Mouse (Mus musculus) intestine, embryonic 15.5 days (tissue): ENCODE measurements around the gene Vcan. TPM values are rescaled to one million over a fixed set of nuclear protein-coding genes. Genes with fewer than 3 reads are reported as not detected.
A peak's percentile ranks its signal among the peaks of the same experiment; 100 is the strongest.

Experiments used
- ATAC-seq: fragments of 200-750 bp; cut with Nextera tagmentation; 2 replicates; pipeline ENCODE4 v1.8.0; 2017; ENCODE audit warnings: moderate TSS enrichment, moderate library complexity
- H3K27ac ChIP-seq: fragments of 300-500 bp; sonication (generic); 2 replicates; pipeline ENCODE4 v1.5.1; 2015; ENCODE audit warnings: mild to moderate bottlenecking, inconsistent platforms
- H3K27me3 ChIP-seq: fragments of 300-500 bp; sonication (generic); replicated peaks from 2 replicates; pipeline ENCODE4 v1.6.1; 2015; ENCODE audit warnings: inconsistent platforms
- H3K36me3 ChIP-seq: fragments of 300-500 bp; sonication (generic); 2 replicates; pipeline ENCODE4 v1.6.1; 2015; ENCODE audit warnings: inconsistent platforms
- H3K4me1 ChIP-seq: fragments of 300-500 bp; sonication (generic); replicated peaks from 2 replicates; pipeline ENCODE4 v1.6.1; 2015; ENCODE audit warnings: inconsistent platforms
- H3K4me2 ChIP-seq: fragments of 300-500 bp; sonication (generic); replicated peaks from 2 replicates; pipeline ENCODE4 v1.6.1; 2015; ENCODE audit warnings: mild to moderate bottlenecking, inconsistent platforms
- H3K4me3 ChIP-seq: fragments of 300-500 bp; sonication (generic); replicated peaks from 2 replicates; pipeline ENCODE4 v1.5.1; 2015; ENCODE audit warnings: inconsistent platforms
- H3K9ac ChIP-seq: fragments of 300-500 bp; sonication (generic); 2 replicates; pipeline ENCODE4 v1.6.1; 2015; ENCODE audit warnings: inconsistent platforms
- H3K9me3 ChIP-seq: fragments of 300-500 bp; sonication (generic); 2 replicates; pipeline ENCODE4 v1.6.1; 2016; ENCODE audit warnings: inconsistent platforms
- WGBS: fragments of 180-500 bp; shearing (Covaris S2); methylation state at CpG from one replicate; pipeline ENCODE4 v1.1.7; 2015; 5-methylcytosine and 5-hydroxymethylcytosine counted together
- polyA plus RNA-seq: library from polyadenylated mRNA; unstranded; fragments of >200 nt; fragmentation: Nextera tagmentation; extraction: Ambion mirVana; gene quantifications from 2 replicates; pipeline ENCODE4 v1.2.1, GENCODE M21; 2015

Gene Vcan
- polyA plus RNA-seq, 1 experiment from 2014 or later, result 30.9 TPM

DNA sequence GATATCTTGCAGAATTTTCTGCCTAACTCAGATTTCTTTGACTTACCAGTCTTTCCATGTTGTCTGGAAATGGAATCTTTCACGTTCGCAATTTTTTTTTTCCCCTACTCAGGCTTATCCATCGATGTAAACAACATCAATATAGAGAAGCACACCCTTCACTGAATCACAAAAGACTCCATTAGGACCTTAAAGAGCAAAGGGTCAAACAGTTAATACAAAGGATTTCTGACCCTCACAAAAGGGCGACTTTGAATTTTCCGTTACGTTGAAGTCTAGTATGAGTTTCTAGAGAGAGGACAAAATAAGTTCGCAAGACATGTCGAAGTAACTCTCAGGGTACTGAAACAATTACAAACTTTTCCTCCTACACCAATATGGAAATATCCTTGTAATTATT, 892 bp upstream of the Vcan start:
- WGBS, result 40% methylated on average over 8 of the region's 8 CpGs

DNA sequence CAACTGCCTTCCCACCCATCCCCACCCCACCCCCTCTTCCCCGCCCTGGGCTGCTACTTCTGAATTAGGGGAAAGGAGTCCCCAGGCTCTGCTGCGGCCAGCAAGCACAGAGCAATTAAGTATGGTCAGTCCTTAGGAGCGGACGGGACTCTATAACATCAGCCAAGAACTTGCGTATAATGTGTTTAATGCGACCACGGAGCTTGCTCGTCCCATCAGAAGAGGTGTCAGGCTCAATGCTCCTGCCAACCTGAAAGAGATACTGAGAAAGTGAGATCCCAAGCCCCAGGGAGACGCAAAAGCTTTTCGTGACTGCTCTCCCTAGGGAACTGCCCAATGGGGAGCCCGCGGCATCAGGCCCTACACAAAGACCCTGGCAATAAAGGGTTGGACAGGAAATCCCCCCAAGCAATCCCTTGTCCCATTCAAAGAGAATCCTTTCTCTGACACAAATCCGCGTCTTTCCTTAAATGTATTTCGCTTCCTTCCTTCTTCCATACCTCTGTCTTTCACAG, 434 bp upstream of the Vcan start:
- 8% methylated on average over 15 of the region's 15 CpGs for WGBS
- H3K9me3 ChIP-seq, result no peaks in the 10 kb centered on the region
- no peaks in the 10 kb centered on the region for H3K36me3 ChIP-seq
- H3K27me3 ChIP-seq, result no peaks in the 10 kb centered on the region
- peaks cover 9% of the 10 kb centered on the region; the same call in 1 of the 2 replicates for H3K4me1 ChIP-seq
- H3K27ac ChIP-seq, result peak overlapping the region; percentile 56
- peak overlapping the region; percentile 51 for H3K4me3 ChIP-seq
- no peak for ATAC-seq
- peak overlapping the region; percentile 93 for H3K4me2 ChIP-seq
- peak overlapping the region; percentile 59 for H3K9ac ChIP-seq

More for the DNA sequence above, 892 bp upstream of the Vcan start:
- no peak for ATAC-seq
- H3K9me3 ChIP-seq, result no peaks in the 10 kb centered on the region
- H3K36me3 ChIP-seq, result no peaks in the 10 kb centered on the region
- peak overlapping the region; percentile 93 for H3K4me2 ChIP-seq
- no peak overlapping the region for H3K27ac ChIP-seq
- H3K4me3 ChIP-seq, result peak overlapping the region; percentile 51; the same call in 1 of the 2 replicates
- peaks cover 9% of the 10 kb centered on the region; the same call in 1 of the 2 replicates for H3K4me1 ChIP-seq
- no peak overlapping the region for H3K9ac ChIP-seq
- H3K27me3 ChIP-seq, result no peaks in the 10 kb centered on the region

DNA sequence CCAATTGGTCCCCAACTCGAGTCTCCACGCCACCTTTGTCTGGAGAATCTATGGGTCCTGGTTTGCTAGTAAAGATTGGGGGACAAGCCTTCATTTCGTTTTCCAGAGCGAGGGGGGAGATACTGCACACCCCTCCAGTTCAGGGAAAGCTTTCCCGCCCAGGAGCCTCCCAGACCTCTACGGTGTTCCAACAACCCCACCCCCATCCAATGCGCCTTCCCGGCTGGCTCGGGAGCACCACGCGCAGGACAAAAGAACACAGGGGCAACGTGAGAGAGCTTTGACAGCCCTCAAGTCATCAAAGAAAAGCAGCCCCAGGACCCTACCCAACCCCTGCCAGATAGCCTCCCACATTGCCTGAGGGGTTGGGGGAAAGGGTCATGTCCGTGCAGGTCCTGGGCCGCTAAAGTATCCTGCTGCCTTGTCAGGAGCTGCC, 1.2 kb downstream of the Vcan start:
- H3K4me1 ChIP-seq, result peaks cover 9% of the 10 kb centered on the region; the same call in 1 of the 2 replicates
- H3K36me3 ChIP-seq, result no peaks in the 10 kb centered on the region
- peak overlapping the region; percentile 93 for H3K4me2 ChIP-seq
- H3K4me3 ChIP-seq, result peak overlapping the region; percentile 51
- H3K27ac ChIP-seq, result peak overlapping the region; percentile 75
- H3K9me3 ChIP-seq, result no peaks in the 10 kb centered on the region
- peak; percentile 42 for ATAC-seq
- no peaks in the 10 kb centered on the region for H3K27me3 ChIP-seq
- under 1% methylated on average over 14 of the region's 14 CpGs for WGBS
- H3K9ac ChIP-seq, result peak overlapping the region; percentile 56

DNA sequence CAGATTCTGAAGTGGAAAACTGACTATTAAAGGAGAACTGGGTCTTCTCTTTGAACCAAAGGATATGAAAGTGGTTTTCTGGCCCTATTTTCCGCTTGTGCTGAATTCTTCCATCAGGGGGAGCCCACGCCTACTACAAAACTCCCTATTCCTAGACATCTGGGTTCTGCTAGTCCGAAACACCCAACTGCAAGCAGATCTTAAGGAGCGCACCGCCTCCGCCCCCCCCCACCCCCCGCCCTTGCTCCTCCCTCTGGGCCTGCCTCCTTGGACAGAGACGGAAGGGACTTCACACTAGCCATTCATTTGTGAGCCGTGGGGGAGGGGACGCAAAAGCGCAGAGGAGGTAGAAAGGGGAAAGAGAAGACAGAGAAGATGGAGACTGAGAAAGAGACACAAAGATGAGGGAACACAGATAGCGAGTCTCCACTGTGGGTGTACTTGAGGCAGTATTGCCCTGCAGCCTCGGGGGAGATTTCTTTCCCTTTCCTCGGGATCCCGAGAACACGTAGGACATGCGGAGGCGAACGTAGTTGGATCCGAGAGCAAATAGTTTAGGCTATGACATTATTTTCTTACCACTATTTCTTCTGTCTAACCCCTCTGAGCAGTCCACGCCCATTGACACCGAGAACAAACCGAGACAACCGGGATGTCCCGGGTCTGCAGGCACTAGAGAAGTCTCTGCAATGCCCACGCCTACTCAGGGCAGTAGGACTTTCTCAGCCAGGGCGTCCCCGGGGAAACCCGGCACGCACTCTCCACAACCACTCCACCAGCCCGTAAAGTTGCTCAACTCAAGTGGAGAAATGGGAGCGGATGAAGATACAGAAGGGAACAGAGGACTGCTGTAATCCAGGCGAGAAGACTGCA, 1.8 kb downstream of the Vcan start:
- peak overlapping the region; percentile 93 for H3K4me2 ChIP-seq
- H3K9me3 ChIP-seq, result no peaks in the 10 kb centered on the region
- H3K4me1 ChIP-seq, result peaks cover 9% of the 10 kb centered on the region; the same call in 1 of the 2 replicates
- peak overlapping the region; percentile 51 for H3K4me3 ChIP-seq
- H3K27me3 ChIP-seq, result no peaks in the 10 kb centered on the region
- WGBS, result under 1% methylated on average over 33 of the region's 33 CpGs
- H3K27ac ChIP-seq, result peak overlapping the region; percentile 75
- no peaks in the 10 kb centered on the region for H3K36me3 ChIP-seq
- peak overlapping the region; percentile 56 for H3K9ac ChIP-seq
- peak; percentile 91 for ATAC-seq

DNA sequence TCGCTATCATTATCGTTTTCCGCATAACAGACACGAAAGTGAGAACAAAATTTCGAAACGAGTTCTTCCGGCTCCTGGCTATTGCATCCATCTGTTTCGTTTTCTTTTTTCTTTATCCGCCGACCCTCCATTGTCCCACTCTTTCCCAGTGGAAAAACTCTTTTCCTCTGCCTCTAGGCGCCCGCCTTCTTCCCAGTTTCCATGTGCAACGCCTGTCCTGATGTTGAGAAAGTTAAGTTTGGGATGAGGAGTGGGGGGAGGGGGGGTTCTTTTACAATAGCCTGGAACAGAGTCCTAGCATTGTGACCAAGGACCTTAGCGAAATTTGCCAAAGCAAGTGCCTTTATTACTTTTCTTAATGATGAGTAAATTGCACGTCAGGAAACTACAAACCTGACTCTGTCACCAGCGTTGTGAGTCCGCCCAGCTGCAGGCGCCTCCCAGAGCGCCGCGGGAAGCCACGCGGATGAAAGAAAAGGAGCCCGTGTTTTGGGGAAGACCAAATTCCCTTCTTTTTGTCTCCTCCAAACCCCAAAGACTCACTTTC, 2.5 kb downstream of the Vcan start:
- ATAC-seq, result peak; percentile 56
- peak overlapping the region; percentile 51 for H3K4me3 ChIP-seq
- H3K27me3 ChIP-seq, result no peaks in the 10 kb centered on the region
- H3K27ac ChIP-seq, result peak overlapping the region; percentile 74
- peak overlapping the region; percentile 93 for H3K4me2 ChIP-seq
- under 1% methylated on average over 24 of the region's 24 CpGs for WGBS
- no peaks in the 10 kb centered on the region for H3K9me3 ChIP-seq
- H3K9ac ChIP-seq, result peak overlapping the region; percentile 45
- H3K36me3 ChIP-seq, result no peaks in the 10 kb centered on the region
- H3K4me1 ChIP-seq, result peaks cover 9% of the 10 kb centered on the region; the same call in 1 of the 2 replicates

DNA sequence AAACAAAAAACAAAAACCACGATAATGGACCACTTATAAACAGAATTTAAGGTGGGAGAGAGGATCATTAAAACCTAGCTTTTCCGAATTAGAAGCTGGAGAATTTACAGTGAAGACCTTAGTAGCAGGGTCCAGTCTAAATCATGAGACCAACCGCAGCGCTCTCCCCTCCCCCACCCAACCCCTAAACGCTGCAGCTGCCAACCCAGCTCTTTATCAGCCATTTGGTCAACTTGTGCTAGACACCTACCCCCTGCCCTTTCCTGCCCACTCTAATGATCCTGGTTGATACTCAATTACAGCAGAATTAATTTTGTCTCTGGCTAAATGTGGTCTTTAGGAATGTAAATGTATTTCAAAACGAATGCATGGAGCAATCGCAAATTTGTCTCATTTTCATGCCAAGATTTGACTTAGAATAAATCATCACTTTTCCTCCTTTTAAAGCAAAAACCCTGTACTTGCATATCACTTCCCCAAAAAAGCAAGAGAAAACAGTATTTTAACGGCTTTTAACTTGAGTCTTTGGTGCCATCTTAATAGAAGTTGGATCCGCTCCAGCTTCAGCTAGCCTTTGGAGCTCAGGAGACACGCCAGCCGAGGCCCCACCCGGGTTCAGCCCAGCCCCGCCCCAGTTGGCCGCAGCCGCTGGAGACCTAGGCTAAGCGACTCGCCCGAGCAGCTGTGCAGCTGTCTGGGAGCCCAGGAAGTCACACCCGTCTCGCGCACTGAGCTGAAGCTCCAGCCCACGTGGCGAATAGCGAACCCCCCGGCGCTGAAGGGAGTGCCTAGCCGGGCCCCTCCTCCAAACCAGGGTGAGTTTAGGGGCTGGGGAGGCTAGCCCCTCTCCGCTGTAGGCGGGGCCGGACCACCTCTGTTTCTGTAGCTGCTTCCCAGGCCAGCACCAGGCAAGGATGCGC, 3.3 kb downstream of the Vcan start:
- ATAC-seq, result peak; percentile 81
- 1% methylated on average over 31 of the region's 31 CpGs for WGBS
- Histone ChIP-seq H3K27me3 (no peaks in the 10 kb centered on the region), H3K4me2 (peak overlapping the region; percentile 93), H3K9me3 (no peaks in the 10 kb centered on the region), H3K36me3 (no peaks in the 10 kb centered on the region), H3K4me3 (peak overlapping the region; percentile 51), H3K9ac (peak overlapping the region; percentile 45), H3K27ac (peak overlapping the region; percentile 74), H3K4me1 (peaks cover 9% of the 10 kb centered on the region; the same call in 1 of the 2 replicates)

DNA sequence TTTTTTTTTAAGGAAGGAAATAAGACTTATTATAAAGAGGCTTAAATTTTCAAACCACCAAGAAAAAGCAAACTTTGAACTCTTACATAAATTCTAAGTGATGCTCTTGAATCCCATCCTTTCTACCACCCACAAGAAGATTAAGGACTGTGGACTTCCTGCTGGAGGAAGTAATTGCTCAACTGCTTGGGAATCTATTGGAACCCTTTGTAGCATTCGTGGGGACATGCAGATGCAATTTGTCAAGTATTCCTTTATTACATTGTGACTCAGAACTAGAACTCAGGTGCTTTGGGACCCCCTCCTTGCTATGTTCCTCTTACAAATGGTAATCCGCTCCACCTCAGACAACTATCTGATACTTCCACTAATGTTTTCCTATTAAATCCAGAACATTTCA, 4.0 kb downstream of the Vcan start:
- no peak overlapping the region for H3K27ac ChIP-seq
- no peak overlapping the region for H3K9ac ChIP-seq
- H3K4me3 ChIP-seq, result no peak overlapping the region
- H3K4me1 ChIP-seq, result peaks cover 9% of the 10 kb centered on the region; the same call in 1 of the 2 replicates
- no peaks in the 10 kb centered on the region for H3K36me3 ChIP-seq
- H3K4me2 ChIP-seq, result no peak overlapping the region
- WGBS, result 54% methylated on average over 2 of the region's 2 CpGs
- ATAC-seq, result no peak
- no peaks in the 10 kb centered on the region for H3K9me3 ChIP-seq
- no peaks in the 10 kb centered on the region for H3K27me3 ChIP-seq

DNA sequence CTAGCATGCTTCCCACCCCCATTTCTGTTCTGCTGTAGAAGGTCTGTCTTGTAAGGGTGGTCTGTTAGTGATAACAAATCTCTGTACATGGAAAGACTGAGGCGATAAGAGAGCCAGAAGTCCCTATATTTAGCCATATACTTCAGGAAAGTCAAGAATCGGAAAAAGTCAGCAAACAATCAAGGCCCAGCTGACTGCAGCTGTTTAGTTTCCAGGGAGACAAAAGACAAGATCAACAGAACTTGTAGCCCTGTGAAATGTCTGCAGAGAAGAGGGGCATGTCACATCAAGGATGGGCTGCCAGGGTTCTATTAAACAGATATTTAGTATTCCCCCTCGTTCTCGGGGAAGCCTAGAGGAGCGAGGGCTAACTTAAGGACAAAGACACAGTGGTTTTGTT, 7.2 kb downstream of the Vcan start:
- no peak overlapping the region for H3K4me2 ChIP-seq
- H3K4me1 ChIP-seq, result no peaks in the 10 kb centered on the region; the same call in 1 of the 2 replicates
- H3K27ac ChIP-seq, result no peak overlapping the region
- no peaks in the 10 kb centered on the region for H3K9me3 ChIP-seq
- H3K4me3 ChIP-seq, result no peak overlapping the region
- 21% methylated on average over 5 of the region's 5 CpGs for WGBS
- ATAC-seq, result no peak
- H3K36me3 ChIP-seq, result no peaks in the 10 kb centered on the region
- H3K27me3 ChIP-seq, result no peaks in the 10 kb centered on the region
- no peak overlapping the region for H3K9ac ChIP-seq

DNA sequence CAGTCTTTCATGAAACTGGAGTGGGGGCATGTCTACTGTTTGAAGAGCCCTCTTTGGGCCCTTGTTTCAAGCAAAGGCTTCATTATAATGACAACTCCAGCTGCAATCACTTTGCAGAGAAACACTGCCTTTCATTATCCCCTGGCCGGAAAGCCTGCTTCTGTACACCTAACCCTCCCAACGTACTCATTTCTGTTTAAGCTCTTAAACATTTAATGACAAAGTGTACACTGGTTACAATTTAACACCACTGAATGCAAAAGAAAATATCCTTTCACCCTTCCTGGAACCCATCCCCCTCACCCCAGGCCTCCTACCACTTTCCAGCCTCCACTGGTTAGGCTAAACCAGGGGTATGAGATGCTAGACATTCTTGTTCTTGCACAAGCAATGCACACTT, 15.8 kb downstream of the Vcan start:
- no peaks in the 10 kb centered on the region for H3K36me3 ChIP-seq
- H3K27ac ChIP-seq, result no peak overlapping the region
- ATAC-seq, result no peak
- H3K4me3 ChIP-seq, result no peak overlapping the region
- H3K4me1 ChIP-seq, result no peaks in the 10 kb centered on the region
- no peak overlapping the region for H3K4me2 ChIP-seq
- H3K27me3 ChIP-seq, result no peaks in the 10 kb centered on the region
- 54% methylated on average over 2 of the region's 2 CpGs for WGBS
- no peak overlapping the region for H3K9ac ChIP-seq
- no peaks in the 10 kb centered on the region for H3K9me3 ChIP-seq

DNA sequence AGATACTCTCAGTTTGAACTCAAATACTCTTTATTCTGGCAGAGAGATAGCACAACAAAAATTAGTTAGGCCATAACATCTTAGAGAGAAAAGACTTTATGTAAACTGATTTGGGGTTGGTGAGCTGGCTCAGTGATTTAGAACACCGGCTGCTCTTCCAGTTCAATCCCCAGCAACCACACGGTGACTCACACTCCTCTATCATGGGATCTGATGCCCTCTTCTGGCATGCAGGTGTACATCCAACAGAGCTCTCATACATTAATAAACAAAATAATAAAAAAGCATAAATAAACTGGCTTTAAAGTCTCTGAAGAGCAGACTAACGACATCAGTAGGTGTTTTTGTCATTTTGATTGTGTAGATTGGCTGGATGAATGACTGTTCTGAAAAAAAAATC, 21.8 kb downstream of the Vcan start:
- Histone ChIP-seq H3K4me1 (no peaks in the 10 kb centered on the region), H3K9ac (no peak overlapping the region), H3K4me2 (no peak overlapping the region), H3K27ac (no peak overlapping the region), H3K9me3 (no peaks in the 10 kb centered on the region), H3K36me3 (no peaks in the 10 kb centered on the region), H3K4me3 (no peak overlapping the region), H3K27me3 (no peaks in the 10 kb centered on the region)
- WGBS, result 47% methylated on average over 3 of the region's 3 CpGs
- no peak for ATAC-seq

DNA sequence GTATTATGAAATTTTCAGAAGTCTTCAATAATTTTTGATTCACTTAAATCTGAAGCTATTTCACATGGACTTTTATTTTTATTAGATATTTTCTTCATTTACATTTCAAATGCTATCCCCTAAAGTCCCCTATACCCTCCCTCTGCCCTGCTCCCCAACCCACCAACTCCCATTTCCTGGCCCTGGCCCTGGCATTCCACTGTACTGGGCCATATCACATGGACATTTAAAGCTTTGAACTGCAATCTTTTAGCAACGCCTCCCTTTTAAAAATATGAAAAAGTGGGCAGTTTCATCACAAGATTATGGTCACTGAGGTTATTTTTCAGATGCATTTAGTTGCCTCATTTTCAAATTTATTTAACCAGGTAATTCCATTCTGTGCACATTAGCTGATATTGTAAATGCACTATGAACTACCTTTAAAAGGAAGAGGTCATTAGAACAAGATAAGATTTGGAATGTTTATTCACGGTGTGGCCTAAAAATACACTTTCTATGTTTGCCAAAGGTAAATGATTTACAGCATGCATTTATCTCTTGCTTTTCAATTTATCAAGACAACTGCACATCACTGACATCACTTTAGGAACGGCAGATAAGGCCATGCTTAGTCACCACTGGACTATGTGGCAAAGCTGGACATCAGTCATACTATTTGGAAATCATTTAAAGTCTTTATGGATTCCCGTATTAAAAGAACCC, 32.7 kb downstream of the Vcan start:
- no peaks in the 10 kb centered on the region for H3K27me3 ChIP-seq
- H3K9ac ChIP-seq, result no peak overlapping the region
- H3K9me3 ChIP-seq, result no peaks in the 10 kb centered on the region
- peak; percentile 93 for ATAC-seq
- H3K27ac ChIP-seq, result no peak overlapping the region
- H3K4me1 ChIP-seq, result no peaks in the 10 kb centered on the region
- H3K36me3 ChIP-seq, result 0 out of 2 replicates have a peak, but pooled peaks cover 4% of the 10 kb centered on the region
- H3K4me2 ChIP-seq, result no peak overlapping the region
- WGBS, result 51% methylated on average over 4 of the region's 4 CpGs
- H3K4me3 ChIP-seq, result no peak overlapping the region
